Mouse (Mus musculus) midbrain, postnatal 0 days (tissue): ENCODE results near the gene Mad1l1. TPM values are rescaled to one million over a fixed set of nuclear protein-coding genes. Genes with fewer than 3 reads are reported as not detected.
A peak's percentile ranks its signal among the peaks of the same experiment; 100 is the strongest.

Experiments used
- ATAC-seq: fragments of 200-750 bp; cut with Nextera tagmentation; 2 replicates; pipeline ENCODE4 v1.8.0; 2017; ENCODE audit warnings: moderate number of reproducible peaks, mild to moderate bottlenecking, moderate TSS enrichment, moderate library complexity; ENCODE audit not compliant: low FRiP score
- DNase-seq: peaks from one replicate; pipeline ENCODE4 v3.0.0-alpha.2; 2015; ENCODE audit warnings: low spot score
- H3K27ac ChIP-seq: fragments of 300-500 bp; sonication (generic); 2 replicates; pipeline ENCODE4 v1.5.1; 2014; ENCODE audit warnings: low read depth, mild to moderate bottlenecking, low read length, mixed read lengths
- H3K27me3 ChIP-seq: fragments of 300-500 bp; sonication (generic); 2 replicates; pipeline ENCODE4 v1.6.1; 2014; ENCODE audit warnings: low read length, control low read depth, mixed read lengths; ENCODE audit not compliant: insufficient read depth
- H3K36me3 ChIP-seq: fragments of 300-500 bp; sonication (generic); 2 replicates; pipeline ENCODE4 v1.6.1; 2014; ENCODE audit warnings: low read length, control low read depth, mixed read lengths; ENCODE audit not compliant: insufficient read depth
- H3K4me1 ChIP-seq: fragments of 300-500 bp; sonication (generic); 2 replicates; pipeline ENCODE4 v1.6.1; 2014; ENCODE audit warnings: mild to moderate bottlenecking, control low read depth, antibody characterized with exemption, low read length, mixed read lengths; ENCODE audit not compliant: insufficient read depth
- H3K4me2 ChIP-seq: fragments of 300-500 bp; sonication (generic); 2 replicates; pipeline ENCODE4 v1.6.1; 2014; ENCODE audit warnings: low read depth, mild to moderate bottlenecking, low read length, mixed read lengths; ENCODE audit not compliant: poor library complexity, severe bottlenecking
- H3K4me3 ChIP-seq: fragments of 300-500 bp; sonication (generic); 2 replicates; pipeline ENCODE4 v1.5.1; 2014; ENCODE audit warnings: low read depth, mild to moderate bottlenecking, low read length, moderate library complexity
- H3K9ac ChIP-seq: fragments of 300-500 bp; sonication (generic); replicated peaks from 2 replicates; pipeline ENCODE4 v1.6.1; 2014; ENCODE audit warnings: mild to moderate bottlenecking, low read length, moderate library complexity, mixed read lengths; ENCODE audit not compliant: poor library complexity, severe bottlenecking
- H3K9me3 ChIP-seq: fragments of 300-500 bp; sonication (generic); 2 replicates; pipeline ENCODE4 v1.6.1; 2016; ENCODE audit warnings: low read length, control low read depth
- CTCF ChIP-seq: IDR thresholded peaks from 2 replicates; pipeline ENCODE4 v1.5.1; 2016; ENCODE audit warnings: antibody characterized with exemption, mild to moderate bottlenecking
- WGBS: fragments of 180-500 bp; shearing (Covaris S2); extraction: QIAGEN DNeasy Blood & Tissue Kit; methylation state at CpG from one replicate; pipeline ENCODE4 v1.1.7; 2014; 5-methylcytosine and 5-hydroxymethylcytosine counted together
- polyA plus RNA-seq: library from polyadenylated mRNA; unstranded; fragments of >200 nt; fragmentation: Nextera tagmentation; extraction: Ambion mirVana; gene quantifications from 2 replicates; pipeline ENCODE4 v1.2.1, GENCODE M21; 2015
- total RNA-seq: library from RNA; depleted of rRNA; stranded (reverse); fragments of >200 nt; gene quantifications from 2 replicates; pipeline ENCODE4 v1.2.3, GENCODE M21; 2014

Gene Mad1l1
- total and polyA plus RNA-seq, 2 experiments from 2014 or later = 25.9 to 33.5 TPM

GRCm38 (mm10) chr5:140316716-140317115 lies 4.6 kb downstream of the Mad1l1 start:
- no peak for DNase-seq
- no peak for ATAC-seq
- H3K4me3 ChIP-seq = no peak overlapping the region
- TF ChIP-seq CTCF = no peak
- H3K9ac ChIP-seq = no peak overlapping the region
- no peak overlapping the region for H3K27ac ChIP-seq
- no peaks in the 10 kb centered on the region for H3K9me3 ChIP-seq
- 0 out of 2 replicates have a peak, but pooled peaks cover 4% of the 10 kb centered on the region for H3K4me1 ChIP-seq
- H3K4me2 ChIP-seq = no peak overlapping the region
- H3K36me3 ChIP-seq = peaks cover 16% of the 10 kb centered on the region
- 80% methylated on average over 3 of the region's 3 CpGs for WGBS
- H3K27me3 ChIP-seq = no peaks in the 10 kb centered on the region

GRCm38 (mm10) chr5:140307602-140308001 lies 13.8 kb downstream of the Mad1l1 start:
- 87% methylated on average over 14 of the region's 14 CpGs for WGBS
- Histone ChIP-seq H3K36me3 (peaks cover 55% of the 10 kb centered on the region), H3K9ac (no peak overlapping the region)

GRCm38 (mm10) chr5:140306016-140306415 lies 15.3 kb downstream of the Mad1l1 start:
- DNase-seq (no peak), ATAC-seq (no peak)
- peaks cover 61% of the 10 kb centered on the region for H3K36me3 ChIP-seq
- H3K4me1 ChIP-seq = no peaks in the 10 kb centered on the region
- H3K9me3 ChIP-seq = no peaks in the 10 kb centered on the region
- H3K4me2 ChIP-seq = no peak overlapping the region
- no peaks in the 10 kb centered on the region for H3K27me3 ChIP-seq
- no peak overlapping the region for H3K9ac ChIP-seq
- 74% methylated on average over 8 of the region's 8 CpGs for WGBS
- no peak overlapping the region for H3K4me3 ChIP-seq
- no peak overlapping the region for H3K27ac ChIP-seq
- peak; percentile 24 for TF ChIP-seq CTCF

More at GRCm38 (mm10) chr5:140307602-140308001, 13.8 kb downstream of the Mad1l1 start:
- no peaks in the 10 kb centered on the region for H3K4me1 ChIP-seq
- no peak overlapping the region for H3K27ac ChIP-seq
- no peaks in the 10 kb centered on the region for H3K27me3 ChIP-seq
- ATAC-seq (no peak), DNase-seq (peak; percentile 10)
- no peak overlapping the region for H3K4me2 ChIP-seq
- TF ChIP-seq CTCF = no peak
- H3K9me3 ChIP-seq = no peaks in the 10 kb centered on the region
- no peak overlapping the region for H3K4me3 ChIP-seq

- H3K9ac ChIP-seq = no peak overlapping the region
- DNase-seq (no peak), ATAC-seq (no peak)
- WGBS = 90% methylated on average over 3 of the region's 4 CpGs
- no peaks in the 10 kb centered on the region for H3K27me3 ChIP-seq
- no peak for TF ChIP-seq CTCF
- no peak overlapping the region for H3K4me3 ChIP-seq
- H3K4me1 ChIP-seq = no peaks in the 10 kb centered on the region
- H3K36me3 ChIP-seq = peaks cover 52% of the 10 kb centered on the region
- H3K4me2 ChIP-seq = no peak overlapping the region
- H3K9me3 ChIP-seq = no peaks in the 10 kb centered on the region
- H3K27ac ChIP-seq = no peak overlapping the region
Measured at GRCm38 (mm10) chr5:140298291-140298690, 23.1 kb downstream of the Mad1l1 start.

GRCm38 (mm10) chr5:140292152-140292551 lies 29.2 kb downstream of the Mad1l1 start:
- ATAC-seq (peak; percentile 49; the same call in 1 of the 2 replicates), DNase-seq (peak; percentile 89)
- no peak overlapping the region for H3K9ac ChIP-seq
- H3K9me3 ChIP-seq = no peaks in the 10 kb centered on the region
- H3K27ac ChIP-seq = no peak overlapping the region
- H3K4me1 ChIP-seq = no peaks in the 10 kb centered on the region
- WGBS = 85% methylated on average over 1 of the region's 1 CpGs
- TF ChIP-seq CTCF = peak; percentile 96
- no peak overlapping the region for H3K4me2 ChIP-seq
- H3K27me3 ChIP-seq = no peaks in the 10 kb centered on the region
- H3K4me3 ChIP-seq = no peak overlapping the region
- peaks cover 23% of the 10 kb centered on the region for H3K36me3 ChIP-seq

- DNase-seq (no peak), ATAC-seq (no peak)
- Histone ChIP-seq H3K27me3 (no peaks in the 10 kb centered on the region), H3K27ac (no peak overlapping the region), H3K4me2 (no peak overlapping the region), H3K9ac (no peak overlapping the region), H3K9me3 (no peaks in the 10 kb centered on the region), H3K4me3 (no peak overlapping the region), H3K36me3 (peaks cover 8% of the 10 kb centered on the region), H3K4me1 (no peaks in the 10 kb centered on the region)
- 100% methylated on average over 2 of the region's 2 CpGs for WGBS
- no peak for TF ChIP-seq CTCF
Measured at GRCm38 (mm10) chr5:140289161-140289560, 32.2 kb downstream of the Mad1l1 start.
